Mouse (Mus musculus) layer of hippocampus, postnatal 14 days (tissue): ENCODE measurements around the gene BC024978. TPM values are rescaled to one million over a fixed set of nuclear protein-coding genes. Genes with fewer than 3 reads are reported as not detected.
"Not testable (repeated sequence)": the region's sequence is repeated elsewhere in the genome, so short reads cannot be mapped to it uniquely, and the experiment has no call there.

Experiments used
- DNase-seq, 2 experiments: peaks; one replicate each; pipeline ENCODE4 v3.0.0; 2021 to 2022; ENCODE audit warnings: low spot score in 2 of 2, mixed read lengths in 1 of 2
- total RNA-seq, 2 experiments: library from RNA; stranded (reverse); gene quantifications; 2 replicates each; pipeline ENCODE4 v1.2.3; 2021

Gene BC024978
- total RNA-seq, 2 experiments from 2014 or later: 23.7 to 24.3 TPM

DNA sequence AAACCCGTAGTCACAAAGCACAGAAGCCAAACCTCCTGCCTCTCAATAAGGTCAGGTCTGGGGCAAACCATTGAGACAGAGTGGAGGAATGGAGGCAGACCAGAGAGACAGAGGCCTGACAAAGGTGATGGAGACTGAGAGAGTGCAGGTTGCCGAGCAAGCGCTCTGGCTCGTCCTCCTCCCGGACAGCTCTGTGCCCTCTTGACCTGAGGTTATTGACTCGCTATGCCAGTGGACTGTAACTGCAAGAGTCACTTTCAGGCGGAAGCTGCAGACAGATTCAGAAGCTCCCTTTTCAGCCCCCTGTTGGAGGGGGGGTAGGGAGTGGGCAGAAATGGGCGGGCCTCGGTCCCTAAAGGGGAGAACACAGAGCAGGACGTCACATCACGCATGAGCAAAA, 24.4 kb downstream of the BC024978 start:
- DNase-seq: no peak

DNA sequence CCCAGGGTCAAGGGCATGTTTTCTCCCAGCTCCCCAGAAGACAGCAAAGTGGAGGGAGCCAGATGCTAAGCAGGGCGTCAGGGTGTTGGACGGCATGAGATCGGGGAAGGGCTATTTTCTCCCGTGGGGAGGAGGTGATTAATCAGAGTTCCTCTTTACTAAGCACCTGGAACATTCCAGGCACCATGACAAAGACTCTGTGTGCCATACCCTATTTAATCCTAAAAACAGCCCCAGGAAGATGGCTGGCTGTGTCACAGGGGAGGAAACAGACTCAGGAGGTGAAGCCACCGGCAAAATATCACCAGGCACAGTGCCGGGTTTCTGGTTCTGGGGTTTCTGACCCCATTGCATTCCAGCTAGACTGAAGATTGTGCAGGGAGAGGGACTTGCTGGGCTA, 26.4 kb downstream of the BC024978 start:
- no peak for DNase-seq

DNA sequence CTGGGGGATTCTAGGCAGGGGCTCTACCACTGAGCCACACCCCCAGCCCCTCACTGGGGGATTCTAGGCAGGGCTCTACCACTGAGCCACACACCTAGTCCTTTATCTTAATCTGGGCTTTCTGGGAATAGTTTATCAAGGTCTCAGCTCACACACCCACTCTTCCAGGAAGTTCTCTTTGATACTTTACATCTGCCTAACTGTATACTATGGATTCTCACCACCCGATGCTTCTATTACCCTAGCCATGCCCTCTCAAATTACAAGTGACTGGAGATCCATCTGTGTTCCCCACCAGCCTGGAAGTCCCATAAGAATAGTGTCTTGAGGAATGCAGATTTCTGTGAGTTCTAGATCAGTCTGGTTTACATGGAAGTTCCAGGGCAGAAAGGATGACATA, 27.0 kb downstream of the BC024978 start:
- DNase-seq: no peak

DNA sequence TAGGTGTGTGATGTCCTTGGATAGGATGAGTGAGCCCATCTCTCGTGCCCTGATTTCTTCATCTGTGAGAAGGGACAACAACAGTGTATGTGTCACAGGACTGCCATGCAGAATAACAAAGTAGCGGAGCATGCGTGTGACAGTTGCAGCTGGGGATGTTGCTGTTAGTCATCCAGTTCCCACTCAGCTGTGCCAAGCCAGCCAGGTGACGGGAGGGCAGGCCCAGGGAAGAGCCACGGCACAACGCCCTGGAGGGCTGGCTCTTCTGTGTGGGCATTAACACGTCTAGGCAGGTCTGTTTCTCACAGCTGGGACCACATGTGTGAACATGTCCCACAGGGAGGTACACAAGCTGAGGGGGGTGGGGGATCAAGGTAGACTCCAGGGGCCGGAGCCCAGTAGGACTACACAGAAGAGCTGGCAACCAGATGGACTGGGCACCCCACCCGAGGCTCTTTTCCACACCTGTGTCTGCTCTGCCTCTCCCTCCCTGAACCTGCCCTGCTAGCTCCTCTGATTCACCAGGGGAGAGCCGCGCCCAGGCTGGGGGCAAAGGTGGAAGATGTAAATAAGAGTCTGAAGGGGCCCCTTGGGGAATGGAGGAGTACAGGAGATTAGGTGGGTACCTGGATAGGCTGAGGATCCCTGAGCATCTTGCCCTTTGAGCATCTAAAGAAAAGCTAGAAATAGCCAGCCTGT, 29.4 kb downstream of the BC024978 start:
- DNase-seq: no peak

DNA sequence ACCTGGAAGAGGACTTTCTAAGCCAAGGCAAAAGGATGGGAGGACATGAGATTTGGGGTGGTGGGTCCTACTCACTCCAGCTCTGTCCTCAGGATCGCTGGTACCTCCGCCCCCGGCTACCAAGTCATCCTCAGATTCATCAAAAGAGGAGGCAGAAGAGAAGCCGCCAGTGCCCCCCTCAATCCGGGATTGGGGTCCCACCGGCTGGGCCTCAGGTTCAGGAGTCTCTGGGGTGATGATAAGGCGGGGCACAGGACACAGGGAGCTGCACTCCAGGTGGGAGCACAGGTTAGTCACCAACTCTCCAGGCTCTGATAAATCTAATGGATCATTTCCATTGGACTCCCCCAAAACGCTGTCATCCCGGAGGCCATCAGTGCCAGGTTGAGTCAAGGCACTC, 31.7 kb downstream of the BC024978 start:
- DNase-seq: no peak

DNA sequence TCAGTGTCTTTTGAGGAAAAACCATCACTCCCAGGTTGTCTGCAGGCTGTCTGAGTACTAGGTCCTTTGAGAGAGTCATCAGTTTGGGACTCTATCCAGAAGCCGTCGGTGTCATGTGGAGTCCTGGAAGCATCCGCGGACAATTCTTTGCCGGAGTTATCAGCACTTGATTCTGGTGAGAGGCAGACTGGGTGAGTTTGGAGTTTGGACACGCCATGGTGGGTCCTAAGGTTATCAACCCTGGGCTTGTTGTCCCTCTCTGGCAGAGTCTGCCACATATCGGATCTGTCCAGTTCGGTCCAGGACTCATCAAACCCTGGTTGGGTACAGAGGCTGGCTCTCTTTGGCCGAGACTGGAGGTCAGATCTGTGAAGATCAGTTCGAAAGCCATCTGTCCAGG, 32.1 kb downstream of the BC024978 start:
- no peak for DNase-seq

DNA sequence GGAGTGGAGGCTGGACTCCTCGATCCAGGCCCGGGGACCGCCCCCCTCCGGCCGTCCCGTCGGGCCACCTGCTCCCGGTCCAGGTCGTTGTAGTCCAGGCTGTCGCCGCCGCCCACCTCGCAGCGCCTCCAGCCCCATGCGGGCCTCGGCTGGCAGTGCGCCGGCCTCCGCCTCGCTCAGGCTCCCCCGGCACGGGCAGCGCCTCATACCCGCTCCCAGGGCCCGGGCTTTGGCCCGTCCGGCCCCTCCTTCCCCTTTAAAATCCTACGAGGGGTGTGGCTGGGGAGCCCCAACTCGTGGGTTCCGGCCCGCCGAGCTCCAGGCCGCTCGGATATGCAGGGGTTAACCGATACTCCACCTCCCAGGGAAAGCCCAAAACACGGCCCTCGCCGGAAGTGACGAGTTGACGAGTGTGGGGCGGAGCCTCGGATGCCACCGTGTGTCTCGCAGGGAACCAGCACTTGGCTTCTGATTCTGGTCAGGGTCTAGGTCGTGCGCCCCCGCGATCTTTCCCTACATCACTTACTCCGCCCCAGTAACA, 32.8 kb downstream of the BC024978 start, which contains the start of gene Itpkc:
Itpkc (minus strand) TSS at position 381 of the 541 bp plus-strand sequence.
- DNase-seq: peak; percentile 90 to 94

DNA sequence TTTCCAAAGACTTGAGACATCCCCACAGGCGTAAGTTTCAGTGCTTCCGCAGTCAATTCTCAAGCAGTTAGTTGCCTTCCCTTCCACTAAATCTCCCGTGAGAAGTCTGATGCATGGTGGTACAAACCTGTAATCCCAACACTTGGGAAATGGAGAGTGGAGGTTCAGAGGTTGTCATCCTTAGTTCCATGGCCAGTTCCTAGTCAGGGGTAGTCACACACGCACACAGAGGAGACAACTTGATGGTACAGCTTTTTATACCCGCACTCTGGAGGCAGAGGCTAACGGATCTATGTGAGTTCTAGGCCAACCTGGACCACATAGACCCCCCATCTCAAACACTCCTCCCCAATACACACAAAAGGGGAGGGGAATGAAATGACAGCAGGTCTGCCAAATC, 33.3 kb downstream of the BC024978 start:
- no peak for DNase-seq

DNA sequence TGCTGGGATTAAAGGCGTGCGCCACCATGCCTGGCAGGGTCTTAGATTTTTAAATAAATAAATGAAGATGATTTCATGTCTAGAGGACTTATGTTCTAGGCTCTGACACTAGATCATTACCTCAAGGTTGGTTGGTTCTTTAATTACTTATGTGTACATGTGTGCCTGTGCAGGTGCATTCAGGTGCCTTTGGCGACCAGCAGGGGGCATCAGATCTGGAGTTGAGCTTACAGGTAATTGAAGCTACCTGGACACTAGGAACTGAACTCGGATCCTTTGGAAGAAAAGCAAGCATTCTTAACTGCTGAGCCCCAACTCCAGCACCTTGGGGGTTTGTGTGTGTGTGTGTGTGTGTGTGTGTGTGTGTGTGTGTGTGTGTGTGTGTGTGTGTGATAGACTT, 35.2 kb downstream of the BC024978 start:
- no peak for DNase-seq

DNA sequence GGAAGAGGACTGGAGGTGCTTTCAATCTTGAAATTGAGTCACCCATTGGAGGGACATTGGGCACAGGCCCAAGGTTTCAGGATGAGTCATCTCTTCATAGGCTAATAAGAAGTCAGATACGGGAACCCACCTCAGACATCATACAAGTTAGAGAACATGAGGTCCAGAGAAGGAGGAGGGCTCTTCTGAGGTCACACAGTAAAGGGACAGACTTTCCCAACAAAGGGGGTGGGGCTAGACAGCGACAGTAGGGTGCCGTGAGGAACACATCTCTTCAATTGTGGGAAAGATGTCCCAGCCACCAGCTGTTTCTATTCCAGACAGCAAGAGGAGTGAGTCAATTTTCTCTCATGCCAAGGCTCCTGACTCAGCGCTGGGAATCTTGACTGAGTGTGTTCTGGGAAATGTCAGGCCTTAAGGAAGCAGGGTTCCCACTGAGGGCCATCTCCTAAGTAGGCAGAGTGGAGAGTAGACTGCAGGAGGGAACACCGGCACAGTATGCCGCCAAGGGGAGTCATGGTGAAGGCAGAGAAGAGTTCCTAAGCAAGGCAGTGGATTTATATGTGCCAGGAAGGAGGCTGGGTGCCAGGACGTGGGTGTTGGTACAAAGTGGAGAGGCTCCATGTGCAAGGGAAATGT, 36.2 kb downstream of the BC024978 start:
- peak; percentile 63 to 77 for DNase-seq

DNA sequence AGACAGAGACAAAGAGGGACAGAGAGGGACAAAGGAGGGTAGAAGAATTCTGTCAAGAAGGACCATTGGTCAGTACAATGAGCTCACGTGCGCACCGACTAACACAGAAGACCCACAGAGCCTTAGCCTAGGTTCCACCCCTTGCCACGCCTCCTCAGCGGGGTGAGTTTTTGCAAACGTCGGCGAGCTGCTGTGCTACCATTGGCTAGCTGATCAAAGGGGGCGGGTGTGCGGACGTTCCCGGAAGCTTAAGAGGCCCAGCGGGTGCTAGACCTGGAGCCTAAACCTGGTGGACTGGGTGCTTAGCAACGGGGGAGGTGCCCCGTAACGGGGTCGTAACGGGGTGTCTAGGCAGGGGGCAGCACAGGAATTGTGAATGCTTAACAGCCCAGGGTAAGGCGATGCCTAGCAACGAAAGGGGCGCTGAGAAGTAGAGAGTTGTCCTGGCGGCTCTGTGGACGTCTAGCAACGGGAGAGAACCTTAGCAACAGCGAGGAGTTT, 37.2 kb downstream of the BC024978 start, which contains the start of gene Coq8b:
Coq8b (plus strand) TSS at position 243 of the 501 bp plus-strand sequence.
- DNase-seq: peak; percentile 90 to 95

DNA sequence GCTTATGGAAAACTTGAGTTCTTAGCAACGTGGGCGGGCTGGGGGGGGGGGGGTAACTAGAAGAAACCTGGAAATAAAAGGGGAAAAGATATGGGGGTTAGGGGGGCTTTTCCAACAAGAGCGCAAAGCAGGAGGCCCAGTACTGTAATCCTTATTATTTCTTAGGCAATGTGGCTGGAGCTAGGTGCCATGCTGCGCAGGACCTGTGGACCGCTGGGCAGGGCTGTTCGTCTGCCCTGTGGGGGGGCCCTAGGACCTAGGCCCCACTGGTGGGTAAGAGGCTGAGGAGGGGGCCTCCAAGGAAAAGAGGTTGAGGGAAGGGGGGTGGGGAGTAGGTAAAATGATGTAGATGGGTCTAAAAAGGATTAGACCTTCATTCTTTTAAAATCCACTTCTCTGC, 37.7 kb downstream of the BC024978 start:
- no peak for DNase-seq

DNA sequence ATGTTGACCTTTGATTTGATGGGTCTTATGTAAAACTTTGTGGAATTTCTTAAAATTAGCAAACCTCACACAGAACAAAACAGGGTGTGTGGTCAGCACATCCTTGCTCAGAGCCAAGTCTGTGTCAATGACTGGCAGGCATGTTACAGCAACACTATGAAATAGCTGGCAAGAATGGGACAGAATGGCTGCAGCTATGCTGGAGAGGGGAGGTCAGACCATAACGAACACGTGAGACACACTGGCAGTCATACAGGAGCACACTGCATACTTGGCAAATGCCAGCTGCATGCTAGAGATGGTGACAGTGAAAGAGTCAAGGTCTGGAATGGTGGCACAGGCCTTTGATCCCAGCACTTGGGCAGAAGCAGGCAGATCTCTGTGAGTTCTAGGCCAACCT, 40.1 kb downstream of the BC024978 start:
- DNase-seq: no peak

DNA sequence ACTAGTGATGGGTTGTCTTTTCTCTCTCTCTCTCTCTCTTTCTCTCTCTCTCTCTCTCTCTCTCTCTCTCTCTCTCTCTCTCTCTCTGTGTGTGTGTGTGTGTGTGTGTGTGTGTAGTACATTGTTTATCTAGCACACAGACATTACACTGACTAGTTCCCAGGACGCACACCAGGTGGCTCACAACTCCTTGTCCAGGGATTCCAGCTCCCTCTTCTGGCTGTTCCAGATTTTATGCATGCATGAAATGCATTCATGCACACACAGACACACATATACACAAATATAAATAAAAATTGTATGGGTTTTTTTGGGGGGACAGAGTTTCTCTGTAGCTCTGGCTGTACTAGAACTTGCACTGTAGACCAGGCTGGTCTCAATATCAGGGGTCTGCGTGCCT, 41.9 kb downstream of the BC024978 start:
- DNase-seq: no peak

DNA sequence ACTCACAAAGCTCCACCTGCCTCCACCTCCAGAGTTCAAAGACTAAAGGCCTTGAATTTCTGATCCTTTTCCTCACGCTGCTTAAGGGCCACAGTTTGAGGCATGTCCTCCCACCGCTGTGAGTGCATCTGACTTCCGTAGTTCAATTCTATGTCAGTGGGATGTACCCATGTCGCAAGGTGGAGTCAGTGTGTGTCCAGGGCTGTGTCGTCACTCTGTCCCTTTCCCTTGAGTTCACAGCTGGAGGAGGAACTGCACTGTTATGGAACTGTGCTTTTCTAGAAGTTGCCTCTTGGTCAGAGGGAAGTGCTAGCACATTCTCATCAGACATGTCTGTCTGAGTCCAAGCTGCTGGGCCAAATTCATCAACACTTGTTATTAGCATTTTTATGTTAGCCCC, 43.0 kb downstream of the BC024978 start:
- DNase-seq: no peak

DNA sequence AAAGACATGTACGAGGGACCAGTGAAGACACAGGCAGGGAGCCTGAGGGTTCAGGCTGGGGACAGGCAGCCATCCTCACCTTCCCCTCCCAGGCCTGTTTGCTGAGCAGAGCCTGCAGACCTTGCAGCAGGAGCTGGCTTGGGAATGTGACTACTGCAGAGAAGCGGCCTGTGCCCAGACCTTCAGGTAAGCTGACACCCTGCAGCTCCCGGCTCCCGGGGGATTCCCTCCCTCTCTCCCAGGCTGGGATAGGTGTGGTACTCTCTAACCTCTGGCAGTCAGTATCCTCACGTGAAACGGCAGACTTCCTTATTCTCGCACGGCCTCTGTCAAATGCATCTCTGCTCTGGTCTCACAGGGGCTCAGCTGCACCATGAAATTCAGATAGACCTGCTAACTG, 47.6 kb downstream of the BC024978 start:
- DNase-seq: no peak

DNA sequence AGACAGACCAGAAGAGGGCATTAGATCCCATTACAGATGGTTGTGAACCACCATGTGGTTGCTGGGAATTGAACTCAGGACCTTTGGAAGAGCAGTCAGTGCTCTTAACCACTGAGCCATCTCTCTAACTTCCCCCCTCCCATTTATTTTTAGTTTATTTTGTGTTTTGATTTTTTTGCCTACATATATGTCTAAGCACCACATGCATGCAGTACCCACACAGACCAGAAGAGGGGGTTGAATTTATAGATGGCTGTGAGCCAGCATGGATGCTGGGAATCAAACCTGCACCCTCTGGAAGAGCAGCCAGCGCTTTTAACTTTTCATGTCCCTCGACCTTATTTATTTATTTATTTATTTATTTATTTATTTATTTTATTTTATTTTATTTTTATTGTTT, 48.5 kb downstream of the BC024978 start:
- not testable (repeated sequence) for DNase-seq

DNA sequence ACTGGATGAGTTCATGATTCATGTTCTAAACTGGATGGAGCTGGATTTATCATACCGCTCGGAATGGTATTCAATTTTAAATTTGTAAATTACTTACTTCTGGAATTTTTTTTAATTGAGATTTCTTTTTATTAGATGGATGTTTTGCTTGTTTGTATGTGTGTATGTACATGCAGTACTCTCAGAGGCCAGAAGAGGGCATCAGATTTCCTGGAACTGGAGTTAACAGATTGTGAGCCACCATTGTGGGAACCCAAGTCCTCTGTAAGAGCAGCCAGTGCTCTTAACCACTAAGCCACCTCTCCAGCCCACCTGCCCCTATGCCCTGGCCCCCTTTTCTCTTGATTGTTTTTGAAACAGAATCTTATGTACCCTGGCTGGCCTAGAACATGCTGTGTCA, 53.6 kb downstream of the BC024978 start:
- DNase-seq: no peak

DNA sequence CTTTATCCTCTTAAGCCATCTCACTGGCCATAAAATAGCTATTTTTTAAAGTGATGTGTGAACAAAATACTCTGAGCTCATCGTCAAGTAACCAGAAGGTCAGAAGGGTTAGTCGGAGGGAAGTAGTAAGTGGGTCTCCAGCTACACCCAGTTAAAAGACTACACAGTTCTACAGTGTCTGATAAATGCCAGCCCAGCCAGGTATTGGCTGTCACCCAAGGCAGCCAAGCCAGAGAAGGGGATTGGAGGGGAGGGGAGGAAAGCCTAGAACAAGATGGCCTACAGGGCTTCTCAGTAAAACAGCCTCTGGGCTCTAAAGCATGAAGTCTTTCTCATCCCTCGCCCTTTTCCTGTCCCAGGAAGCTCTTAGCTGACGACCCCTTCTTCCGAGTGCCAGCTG, 54.3 kb downstream of the BC024978 start:
- no peak for DNase-seq

DNA sequence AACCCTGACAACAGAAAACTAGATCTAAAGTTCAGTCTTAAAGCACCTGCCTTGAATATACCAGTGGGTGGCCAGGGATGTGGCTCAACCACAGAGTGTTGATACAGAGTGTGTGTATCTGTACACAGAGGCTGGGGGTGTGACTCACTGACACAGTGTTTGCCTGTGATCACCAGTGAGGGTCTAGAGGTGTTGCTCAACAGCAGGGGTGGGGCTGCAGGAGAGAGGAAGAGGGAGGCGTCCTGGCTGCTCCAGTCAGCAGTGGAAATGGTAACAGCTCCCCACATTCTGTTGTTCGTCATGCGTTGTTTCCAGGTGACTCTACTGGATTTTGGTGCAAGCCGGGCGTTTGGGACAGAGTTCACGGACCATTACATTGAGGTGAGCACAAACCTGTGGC, 56.4 kb downstream of the BC024978 start:
- DNase-seq: no peak

DNA sequence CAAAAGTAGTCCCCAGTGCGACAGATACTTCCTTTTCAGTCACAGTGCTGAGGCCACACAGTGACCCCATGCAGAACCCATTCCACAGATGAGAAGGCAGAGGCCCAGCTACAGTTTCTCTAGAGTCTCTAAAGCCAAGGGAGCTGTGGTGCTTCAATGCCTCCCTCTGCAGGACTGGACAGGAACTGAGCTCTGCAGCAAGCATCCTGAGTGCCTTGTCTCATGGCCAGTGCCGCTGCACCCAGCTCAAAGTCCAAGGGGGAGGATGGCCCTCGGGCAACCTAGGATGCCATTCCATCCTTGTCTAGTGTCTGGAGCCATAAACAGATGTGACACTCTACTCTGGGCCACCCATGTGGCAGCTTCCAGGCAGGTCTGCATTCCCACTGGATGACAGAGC, 60.1 kb downstream of the BC024978 start:
- DNase-seq: no peak

DNA sequence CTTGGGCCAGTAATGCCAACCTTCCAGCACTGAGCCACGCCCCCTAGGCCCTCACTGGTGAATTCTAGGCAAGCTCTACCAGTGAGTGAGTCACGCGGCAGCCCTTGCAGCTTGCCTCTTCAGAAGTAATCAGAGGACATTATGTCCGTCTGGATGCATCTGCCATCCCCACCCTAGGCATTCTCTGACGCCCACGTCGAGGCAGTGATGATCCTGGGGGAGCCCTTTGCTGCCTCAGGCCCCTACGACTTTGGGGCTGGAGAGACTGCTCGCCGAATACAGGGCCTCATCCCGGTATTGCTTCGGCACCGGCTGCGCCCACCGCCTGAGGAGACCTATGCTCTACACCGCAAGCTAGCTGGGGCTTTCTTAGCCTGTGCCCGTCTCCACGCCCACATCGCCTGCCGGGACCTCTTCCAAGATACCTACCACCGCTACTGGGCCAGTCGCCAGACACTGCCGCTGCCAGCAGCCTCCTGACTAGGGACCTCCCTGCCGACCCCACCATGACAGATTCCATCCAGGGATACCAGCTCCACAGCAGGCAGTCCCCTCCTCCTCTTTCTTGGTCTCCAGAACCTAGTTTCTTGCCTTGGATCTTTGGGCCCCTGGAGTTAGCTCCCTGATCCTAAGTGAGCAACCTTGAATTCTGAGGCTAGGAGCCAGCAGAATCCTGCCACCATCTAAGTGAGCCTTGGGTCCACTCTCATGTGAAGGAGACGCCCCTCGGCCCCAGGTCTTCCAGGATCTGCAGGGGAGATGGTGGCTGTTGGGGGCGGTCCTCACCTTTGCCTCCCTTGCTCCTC, 61.7 kb downstream of the BC024978 start:
- peak; percentile 77 to 78 for DNase-seq
